Mouse (Mus musculus): Measurements from ENCODE around the gene Crtac1. TPM values are rescaled to one million over a fixed set of nuclear protein-coding genes. Genes with fewer than 3 reads are reported as not detected.

The Crtac1 gene
- total and polyA plus RNA-seq, 3 experiments: not detected

DNA sequence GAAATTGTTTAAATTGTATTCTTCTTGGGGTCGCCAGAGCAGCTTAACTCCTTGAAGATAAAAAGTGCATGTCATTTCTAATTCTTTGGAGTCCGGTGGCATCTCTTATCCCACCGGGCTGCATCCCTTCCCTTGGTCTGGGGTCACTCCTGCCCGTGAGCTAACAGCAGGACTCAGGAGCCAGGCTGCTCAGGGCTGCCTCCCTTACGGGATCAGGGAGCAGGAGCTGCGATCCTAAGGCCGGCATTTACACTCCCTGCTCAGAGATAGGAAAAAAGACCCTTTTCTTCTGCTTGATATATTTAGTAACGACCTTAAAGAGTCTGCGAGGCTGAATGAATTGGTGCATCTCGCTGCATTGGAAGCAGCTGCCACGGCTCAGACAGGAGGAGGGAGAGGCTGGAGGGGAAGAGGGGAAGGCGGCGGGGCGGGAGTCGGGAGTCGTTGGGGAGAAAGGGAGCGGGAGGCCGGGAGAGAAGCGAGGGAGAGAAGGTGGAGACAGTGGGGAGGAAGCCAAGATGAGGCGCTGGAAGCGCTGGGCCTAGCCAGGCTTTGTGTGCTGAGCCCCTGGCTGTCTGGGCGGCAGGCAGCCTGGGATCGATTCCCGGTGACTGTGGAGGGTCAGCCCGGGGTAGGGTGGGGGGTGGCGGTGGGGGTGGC lies 51.1 kb downstream of the Crtac1 start:
- in situ Hi-C loops (cut with MboI; ENCODE audit: low pct_ligation_motif_present, low pct_unique_long_range_greater_than_20kb, low sequenced_read_pairs): no loop called here
- no peaks in the 10 kb centered on the region for H3K9me3 ChIP-seq (replicated peaks; ENCODE audit: low read length)
- H3K4me1 ChIP-seq (ENCODE audit: control insufficient read depth in 1 of 2, insufficient read depth in 2 of 2): no peaks in the 10 kb centered on the region
- H3K4me2 ChIP-seq (ENCODE audit: insufficient read depth, low read depth, poor library complexity, severe bottlenecking): no peak overlapping the region
- H3K9ac ChIP-seq (ENCODE audit: insufficient read depth, low read depth): no peak overlapping the region
- no peak overlapping the region for H3K27ac ChIP-seq (ENCODE audit: insufficient read depth, low read depth)
- no peak for DNase-seq (ENCODE audit: extremely low read depth)
- H3K36me3 ChIP-seq (replicated peaks in 1 of 2; ENCODE audit: control insufficient read depth in 1 of 2, insufficient read depth in 1 of 2, low read length in 1 of 2): no peaks in the 10 kb centered on the region
- no peak overlapping the region for H3K4me3 ChIP-seq (replicated peaks in 1 of 3; ENCODE audit: low read depth in 2 of 3, low read length in 2 of 3, poor library complexity in 1 of 3)
- dilution Hi-C loops (cut with MboI; ENCODE audit: extremely low pct_ligation_motif_present, extremely low pct_unique_long_range_greater_than_20kb, low sequenced_read_pairs): no loop called here
- TF ChIP-seq SIN3A (IDR thresholded peaks at IDR 0.05; ENCODE audit: low read length) (no peak), CHD1 (IDR thresholded peaks at IDR 0.05; ENCODE audit: low read depth, low read length) (no peak), KAT2A (IDR thresholded peaks at IDR 0.05; ENCODE audit: insufficient replicate concordance, low read length) (no peak), CTCF (conservative IDR thresholded peaks at IDR 0.05 in 1 of 2, IDR thresholded peaks at IDR 0.05 in 1 of 2; ENCODE audit: low read depth in 2 of 2, low read length in 2 of 2) (no peak), RCOR1 (conservative IDR thresholded peaks at IDR 0.05; ENCODE audit: low read depth, low read length) (no peak), ELF1 (IDR thresholded peaks at IDR 0.05; ENCODE audit: low read depth, low read length) (no peak), ZMIZ1 (IDR thresholded peaks at IDR 0.05; ENCODE audit: low read depth, low read length) (no peak), MYC (IDR thresholded peaks at IDR 0.05; ENCODE audit: low read depth, low read length) (no peak), RAD21 (IDR thresholded peaks at IDR 0.05; ENCODE audit: low read depth, low read length) (no peak), TCF12 (IDR thresholded peaks at IDR 0.05; ENCODE audit: low read depth, low read length) (no peak), POLR2AphosphoS2 (IDR thresholded peaks at IDR 0.05; ENCODE audit: low read depth, low read length) (no peak), USF1 (IDR thresholded peaks at IDR 0.05; ENCODE audit: low read depth, low read length) (no peak), USF2 (conservative IDR thresholded peaks at IDR 0.05; ENCODE audit: low read depth, low read length) (no peak)
- H3K79me2 ChIP-seq (replicated peaks; ENCODE audit: control insufficient read depth, extremely low read depth, insufficient read depth, poor library complexity, severe bottlenecking): no peaks in the 10 kb centered on the region
- H3K27me3 ChIP-seq (replicated peaks): peaks cover 88% of the 10 kb centered on the region

DNA sequence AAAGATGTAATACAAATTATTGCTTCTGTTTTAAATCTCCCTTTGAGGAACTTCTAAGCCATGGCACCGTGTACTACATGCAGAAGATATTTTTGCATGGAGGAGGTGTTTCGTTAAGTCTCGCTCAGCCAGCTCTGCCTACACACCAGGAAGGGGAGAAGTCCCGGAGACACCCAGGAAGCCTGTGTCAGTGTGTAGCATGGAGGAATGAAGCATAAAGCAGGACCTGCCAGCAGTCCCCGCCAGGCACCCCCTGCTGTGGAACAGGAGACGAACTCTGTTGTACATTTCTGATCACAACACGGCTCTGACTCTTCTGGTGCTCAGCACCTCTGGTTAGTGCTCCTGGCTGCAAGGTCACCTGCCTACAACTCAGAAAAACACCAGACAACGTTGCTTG lies 51.8 kb downstream of the Crtac1 start:
- no peak overlapping the region for H3K4me2 ChIP-seq (ENCODE audit: insufficient read depth, low read depth, poor library complexity, severe bottlenecking)
- peaks cover 90% of the 10 kb centered on the region for H3K27me3 ChIP-seq (replicated peaks)
- H3K4me3 ChIP-seq (replicated peaks in 1 of 3; ENCODE audit: low read depth in 2 of 3, low read length in 2 of 3, poor library complexity in 1 of 3): no peak overlapping the region
- in situ Hi-C loops (cut with MboI; ENCODE audit: low pct_ligation_motif_present, low pct_unique_long_range_greater_than_20kb, low sequenced_read_pairs): no loop called here
- no peak overlapping the region for H3K9ac ChIP-seq (ENCODE audit: insufficient read depth, low read depth)
- no peak overlapping the region for H3K27ac ChIP-seq (ENCODE audit: insufficient read depth, low read depth)
- H3K36me3 ChIP-seq (replicated peaks in 1 of 2; ENCODE audit: control insufficient read depth in 1 of 2, insufficient read depth in 1 of 2, low read length in 1 of 2): no peaks in the 10 kb centered on the region
- dilution Hi-C loops (cut with MboI; ENCODE audit: extremely low pct_ligation_motif_present, extremely low pct_unique_long_range_greater_than_20kb, low sequenced_read_pairs): no loop called here
- DNase-seq (ENCODE audit: extremely low read depth): no peak
- TF ChIP-seq POLR2A (IDR thresholded peaks at IDR 0.05; ENCODE audit: low read depth, low read length): no peak
- no peak for TF ChIP-seq JUN (IDR thresholded peaks at IDR 0.05; ENCODE audit: insufficient read depth, low read depth, low read length)
- no peak for TF ChIP-seq ZKSCAN1 (IDR thresholded peaks at IDR 0.05; ENCODE audit: borderline replicate concordance, low read depth, low read length)
- no peak for TF ChIP-seq ZNF384 (IDR thresholded peaks at IDR 0.05; ENCODE audit: low read depth, low read length)
- TF ChIP-seq MYC (IDR thresholded peaks at IDR 0.05; ENCODE audit: low read depth, low read length): no peak
- no peak for TF ChIP-seq E2F4 (IDR thresholded peaks at IDR 0.05; ENCODE audit: insufficient replicate concordance, low read depth, low read length)
- TF ChIP-seq SMC3 (IDR thresholded peaks at IDR 0.05; ENCODE audit: low read depth, low read length): no peak
- no peak for TF ChIP-seq TBP (conservative IDR thresholded peaks at IDR 0.05; ENCODE audit: low read depth, low read length)
- no peak for TF ChIP-seq ZMIZ1 (IDR thresholded peaks at IDR 0.05; ENCODE audit: low read depth, low read length)
- TF ChIP-seq USF1 (IDR thresholded peaks at IDR 0.05; ENCODE audit: low read depth, low read length): no peak
- TF ChIP-seq UBTF (IDR thresholded peaks at IDR 0.05; ENCODE audit: low read depth, low read length): no peak
- no peak for TF ChIP-seq PAX5 (IDR thresholded peaks at IDR 0.05; ENCODE audit: low read length)
- TF ChIP-seq TCF12 (IDR thresholded peaks at IDR 0.05; ENCODE audit: low read depth, low read length): no peak
- TF ChIP-seq JUND (conservative IDR thresholded peaks at IDR 0.05; ENCODE audit: low read depth, low read length): no peak
- TF ChIP-seq RAD21 (IDR thresholded peaks at IDR 0.05; ENCODE audit: low read depth, low read length): no peak
- no peak for TF ChIP-seq CHD1 (IDR thresholded peaks at IDR 0.05; ENCODE audit: low read depth, low read length)
- no peak for TF ChIP-seq KAT2A (IDR thresholded peaks at IDR 0.05; ENCODE audit: insufficient replicate concordance, low read length)
- H3K79me2 ChIP-seq (replicated peaks; ENCODE audit: control insufficient read depth, extremely low read depth, insufficient read depth, poor library complexity, severe bottlenecking): no peaks in the 10 kb centered on the region
- H3K9me3 ChIP-seq (replicated peaks; ENCODE audit: low read length): no peaks in the 10 kb centered on the region
- no peaks in the 10 kb centered on the region for H3K4me1 ChIP-seq (ENCODE audit: control insufficient read depth in 1 of 2, insufficient read depth in 2 of 2)

All from CH12.LX (cell line).